Mouse (Mus musculus) heart, embryonic 16.5 days (tissue): Measurements from ENCODE around the gene Tenm2. TPM values are rescaled to one million over a fixed set of nuclear protein-coding genes. Genes with fewer than 3 reads are reported as not detected.
A peak's percentile ranks its signal among the peaks of the same experiment; 100 is the strongest.

Source experiments
- ATAC-seq: fragments of 200-750 bp; cut with Nextera tagmentation; replicated peaks from 2 replicates; pipeline ENCODE4 v1.8.0; 2017; ENCODE audit warnings: moderate number of reproducible peaks; ENCODE audit not compliant: insufficient read depth, low FRiP score; ENCODE audit errors: extremely low read depth
- H3K27ac ChIP-seq: fragments of 300-500 bp; sonication (generic); 2 replicates; pipeline ENCODE4 v1.5.1; 2014; ENCODE audit warnings: mild to moderate bottlenecking, low read length, control low read depth, moderate library complexity
- H3K27me3 ChIP-seq: fragments of 300-500 bp; sonication (generic); 2 replicates; pipeline ENCODE4 v1.6.1; 2014; ENCODE audit warnings: low read length, mixed read lengths; ENCODE audit not compliant: control insufficient read depth, insufficient read depth
- H3K36me3 ChIP-seq: fragments of 300-500 bp; sonication (generic); 2 replicates; pipeline ENCODE4 v1.6.1; 2014; ENCODE audit not compliant: control insufficient read depth, insufficient read depth
- H3K4me1 ChIP-seq: fragments of 300-500 bp; sonication (generic); 2 replicates; pipeline ENCODE4 v1.6.1; 2014; ENCODE audit warnings: low read length, mixed read lengths; ENCODE audit not compliant: control insufficient read depth, insufficient read depth
- H3K4me2 ChIP-seq: fragments of 300-500 bp; sonication (generic); 2 replicates; pipeline ENCODE4 v1.6.1; 2014; ENCODE audit warnings: low read depth, mild to moderate bottlenecking, control low read depth, low read length
- H3K4me3 ChIP-seq: fragments of 300-500 bp; sonication (generic); 2 replicates; pipeline ENCODE4 v1.5.1; 2014; ENCODE audit warnings: mild to moderate bottlenecking, control low read depth, low read length
- H3K9ac ChIP-seq: fragments of 300-500 bp; sonication (generic); 2 replicates; pipeline ENCODE4 v1.6.1; 2014; ENCODE audit warnings: low read length, control low read depth
- H3K9me3 ChIP-seq: fragments of 300-500 bp; sonication (generic); replicated peaks from 2 replicates; pipeline ENCODE4 v1.6.1; 2016; ENCODE audit warnings: low read length; ENCODE audit not compliant: control insufficient read depth
- WGBS: fragments of 180-500 bp; shearing (Covaris S2); extraction: QIAGEN DNeasy Blood & Tissue Kit; methylation state at CpG from one replicate; pipeline ENCODE4 v1.1.7; 2014; 5-methylcytosine and 5-hydroxymethylcytosine counted together
- polyA plus RNA-seq: library from polyadenylated mRNA; unstranded; fragments of >200 nt; fragmentation: Nextera tagmentation; extraction: Ambion mirVana; gene quantifications from 2 replicates; pipeline ENCODE4 v1.2.1, GENCODE M21; 2015

Gene Tenm2
- polyA plus RNA-seq, 1 experiment from 2014 or later: 0.71 TPM

- Histone ChIP-seq H3K4me1 (peaks cover 5% of the 10 kb centered on the region; the same call in 1 of the 2 replicates), H3K4me2 (no peak overlapping the region), H3K36me3 (no peaks in the 10 kb centered on the region), H3K27me3 (no peaks in the 10 kb centered on the region), H3K27ac (no peak overlapping the region), H3K4me3 (no peak overlapping the region), H3K9ac (no peak overlapping the region), H3K9me3 (no peaks in the 10 kb centered on the region)
- 60% methylated on average over 7 of the region's 7 CpGs for WGBS
- no peak for ATAC-seq
Measured at GRCm38 (mm10) chr11:36490085-36490484, 745.7 kb downstream of the Tenm2 start.

- Histone ChIP-seq H3K36me3 (no peaks in the 10 kb centered on the region), H3K4me3 (no peak overlapping the region), H3K27ac (no peak overlapping the region), H3K27me3 (no peaks in the 10 kb centered on the region), H3K9me3 (no peaks in the 10 kb centered on the region), H3K9ac (no peak overlapping the region), H3K4me2 (no peak overlapping the region), H3K4me1 (peaks cover 5% of the 10 kb centered on the region; the same call in 1 of the 2 replicates)
- no peak for ATAC-seq
- 63% methylated on average over 4 of the region's 4 CpGs for WGBS
Measured at GRCm38 (mm10) chr11:36488666-36489065, 747.1 kb downstream of the Tenm2 start.

GRCm38 (mm10) chr11:36486092-36486491 is 749.7 kb downstream of the Tenm2 start:
- ATAC-seq: no peak
- H3K27me3 ChIP-seq: no peaks in the 10 kb centered on the region
- peak overlapping the region; percentile 26 for H3K4me3 ChIP-seq
- H3K36me3 ChIP-seq: no peaks in the 10 kb centered on the region
- 27% methylated on average over 12 of the region's 12 CpGs for WGBS
- H3K27ac ChIP-seq: no peak overlapping the region
- H3K4me2 ChIP-seq: peak overlapping the region; percentile 66
- peak overlapping the region; percentile 40 for H3K9ac ChIP-seq
- no peaks in the 10 kb centered on the region for H3K9me3 ChIP-seq
- H3K4me1 ChIP-seq: peaks cover 13% of the 10 kb centered on the region; the same call in 1 of the 2 replicates

GRCm38 (mm10) chr11:36484466-36485069 is 751.2 kb downstream of the Tenm2 start:
- WGBS: 66% methylated on average over 8 of the region's 8 CpGs
- H3K36me3 ChIP-seq: no peaks in the 10 kb centered on the region
- H3K4me1 ChIP-seq: peaks cover 13% of the 10 kb centered on the region; the same call in 1 of the 2 replicates
- no peak overlapping the region for H3K4me3 ChIP-seq
- no peaks in the 10 kb centered on the region for H3K27me3 ChIP-seq
- H3K9me3 ChIP-seq: no peaks in the 10 kb centered on the region
- no peak overlapping the region for H3K9ac ChIP-seq
- ATAC-seq: no peak
- no peak overlapping the region for H3K4me2 ChIP-seq
- no peak overlapping the region for H3K27ac ChIP-seq

- Histone ChIP-seq H3K9ac (no peak overlapping the region), H3K9me3 (no peaks in the 10 kb centered on the region), H3K4me1 (peaks cover 13% of the 10 kb centered on the region; the same call in 1 of the 2 replicates), H3K4me2 (peak overlapping the region; percentile 22; the same call in 1 of the 2 replicates), H3K36me3 (no peaks in the 10 kb centered on the region), H3K27ac (peak overlapping the region; percentile 14; the same call in 1 of the 2 replicates), H3K4me3 (no peak overlapping the region), H3K27me3 (no peaks in the 10 kb centered on the region; the same call in 1 of the 2 replicates)
- 36% methylated on average over 8 of the region's 8 CpGs for WGBS
- ATAC-seq: peak; percentile 72
Measured at GRCm38 (mm10) chr11:36482136-36482535, 753.6 kb downstream of the Tenm2 start.

- H3K4me3 ChIP-seq: no peak overlapping the region
- H3K9ac ChIP-seq: no peak overlapping the region
- H3K9me3 ChIP-seq: no peaks in the 10 kb centered on the region
- peak; percentile 55; the same call in 1 of the 2 replicates for ATAC-seq
- no peaks in the 10 kb centered on the region for H3K36me3 ChIP-seq
- no peak overlapping the region for H3K4me2 ChIP-seq
- H3K27me3 ChIP-seq: no peaks in the 10 kb centered on the region; the same call in 1 of the 2 replicates
- peaks cover 13% of the 10 kb centered on the region; the same call in 1 of the 2 replicates for H3K4me1 ChIP-seq
- 22% methylated on average over 7 of the region's 7 CpGs for WGBS
- peak overlapping the region; percentile 44 for H3K27ac ChIP-seq
Measured at GRCm38 (mm10) chr11:36481524-36481923, 754.2 kb downstream of the Tenm2 start.

GRCm38 (mm10) chr11:36481086-36481485 is 754.7 kb downstream of the Tenm2 start:
- WGBS: 91% methylated on average over 5 of the region's 5 CpGs
- H3K4me3 ChIP-seq: no peak overlapping the region
- no peak overlapping the region for H3K9ac ChIP-seq
- no peak for ATAC-seq
- no peaks in the 10 kb centered on the region for H3K36me3 ChIP-seq
- peaks cover 10% of the 10 kb centered on the region; the same call in 1 of the 2 replicates for H3K4me1 ChIP-seq
- H3K27me3 ChIP-seq: no peaks in the 10 kb centered on the region; the same call in 1 of the 2 replicates
- H3K27ac ChIP-seq: no peak overlapping the region; the same call in 1 of the 2 replicates
- H3K9me3 ChIP-seq: no peaks in the 10 kb centered on the region
- no peak overlapping the region for H3K4me2 ChIP-seq

- Histone ChIP-seq H3K4me3 (peak overlapping the region; percentile 25; the same call in 1 of the 2 replicates), H3K27me3 (no peaks in the 10 kb centered on the region), H3K9me3 (no peaks in the 10 kb centered on the region), H3K27ac (no peak overlapping the region), H3K36me3 (no peaks in the 10 kb centered on the region), H3K4me2 (peak overlapping the region; percentile 49), H3K9ac (no peak overlapping the region), H3K4me1 (peaks cover 8% of the 10 kb centered on the region)
- ATAC-seq: peak; percentile 58; the same call in 1 of the 2 replicates
- 25% methylated on average over 9 of the region's 9 CpGs for WGBS
Measured at GRCm38 (mm10) chr11:36469811-36470551, 765.8 kb downstream of the Tenm2 start.

GRCm38 (mm10) chr11:36458451-36458850 is 777.3 kb downstream of the Tenm2 start:
- ATAC-seq: no peak
- no peak overlapping the region for H3K4me3 ChIP-seq

More at GRCm38 (mm10) chr11:36458451-36458850, 777.3 kb downstream of the Tenm2 start:
- no peaks in the 10 kb centered on the region for H3K36me3 ChIP-seq
- H3K27ac ChIP-seq: no peak overlapping the region
- no peaks in the 10 kb centered on the region for H3K27me3 ChIP-seq
- no peaks in the 10 kb centered on the region for H3K9me3 ChIP-seq
- no peak overlapping the region for H3K9ac ChIP-seq
- no peaks in the 10 kb centered on the region for H3K4me1 ChIP-seq
- 75% methylated on average over 6 of the region's 6 CpGs for WGBS
- no peak overlapping the region for H3K4me2 ChIP-seq
